Mouse (Mus musculus) layer of hippocampus, adult 2 months (tissue): ENCODE data around the gene Opcml. TPM values are rescaled to one million over a fixed set of nuclear protein-coding genes. Genes with fewer than 3 reads are reported as not detected.

Experiments used
- DNase-seq, 2 experiments: peaks; one replicate each; pipeline ENCODE4 v3.0.0; 2022; ENCODE audit warnings: low spot score in 2 of 2
- H3K27ac ChIP-seq: fragments of 200-600 bp; 2 replicates; pipeline ENCODE4 v1.8.1; 2022
- H3K4me3 ChIP-seq: fragments of 200-600 bp; 2 replicates; pipeline ENCODE4 v1.8.1; 2022; ENCODE audit warnings: mild to moderate bottlenecking
- CTCF ChIP-seq: fragments of 200-600 bp; conservative IDR thresholded peaks from 2 replicates; pipeline ENCODE4 v1.8.1; 2022; ENCODE audit warnings: antibody characterized with exemption, mild to moderate bottlenecking, moderate library complexity
- total RNA-seq, 2 experiments: library from RNA; stranded (reverse); gene quantifications; 2 replicates each; pipeline ENCODE4 v1.2.3; 2021

Opcml gene
- total RNA-seq, 2 experiments from 2014 or later = 252 to 259 TPM

DNA sequence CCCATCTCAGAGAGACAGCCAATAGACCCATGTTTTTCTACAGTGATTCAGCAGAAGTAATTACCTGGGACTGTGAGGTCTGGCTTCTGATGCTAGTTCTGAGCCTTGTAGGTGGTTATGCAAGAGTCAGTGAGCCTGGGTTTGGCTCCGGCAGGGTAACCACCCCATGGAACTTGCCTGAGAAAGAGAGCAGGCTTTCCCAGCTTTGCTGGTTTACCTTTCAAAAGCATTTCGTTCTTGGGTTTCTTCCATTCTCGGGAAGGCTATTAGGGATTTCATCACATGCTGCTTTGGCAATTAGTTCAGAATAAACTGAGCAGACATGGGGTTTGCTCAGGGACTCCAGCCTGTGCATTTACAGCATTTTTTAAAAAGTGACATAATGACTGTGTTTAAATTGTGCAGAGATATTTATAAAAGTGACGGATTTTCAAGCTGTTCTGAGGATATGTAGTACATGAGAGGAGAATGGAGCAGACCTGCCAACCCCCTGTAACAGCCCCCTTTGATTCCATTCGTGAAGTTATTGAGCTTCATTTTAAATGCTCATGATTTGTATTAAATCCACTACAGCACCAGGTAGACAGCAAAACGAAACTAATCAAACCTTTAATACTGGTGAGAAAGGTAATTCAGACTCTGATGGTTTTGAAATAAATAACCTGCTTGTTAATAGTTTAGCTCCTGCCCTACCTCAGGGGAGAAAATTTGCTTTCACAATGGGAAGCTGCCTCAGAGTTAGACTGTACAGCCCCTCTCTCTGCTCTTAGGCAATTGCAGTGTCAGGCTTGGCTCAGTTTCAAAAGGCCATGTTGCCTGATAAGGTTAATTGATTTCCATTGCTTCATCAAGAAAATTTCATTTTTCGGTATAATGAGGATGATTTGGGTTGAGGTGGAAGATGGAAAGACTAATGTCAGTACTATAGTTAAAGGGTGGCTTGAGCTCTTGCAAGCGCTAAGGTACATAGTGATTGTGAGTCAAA, 196.3 kb downstream of the Opcml start:
- H3K4me3 ChIP-seq = no peak overlapping the region
- DNase-seq = no peak
- TF ChIP-seq CTCF = no peak
- H3K27ac ChIP-seq = peak overlapping the region; percentile 61

DNA sequence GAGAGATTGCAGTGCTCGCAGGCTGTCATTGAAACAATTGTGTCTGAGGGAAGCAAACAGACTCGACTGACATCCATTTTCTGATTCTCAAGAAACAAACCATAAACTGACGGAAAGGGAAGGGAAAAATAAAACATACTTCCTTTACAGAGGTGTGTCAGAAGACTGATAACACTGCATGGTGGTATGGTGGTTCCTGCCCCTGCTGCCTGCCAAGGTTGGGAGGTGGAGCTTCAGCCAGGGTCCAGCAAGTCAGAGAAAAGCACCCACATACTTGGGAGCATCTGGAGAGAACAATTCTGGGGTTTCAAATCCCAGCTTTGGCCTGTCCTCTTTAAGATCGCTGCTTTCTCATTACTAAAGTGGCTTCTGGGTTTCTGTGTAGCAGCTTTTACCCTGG, 201.0 kb downstream of the Opcml start:
- Histone ChIP-seq H3K27ac (no peak overlapping the region), H3K4me3 (no peak overlapping the region)
- no peak for DNase-seq
- no peak for TF ChIP-seq CTCF

DNA sequence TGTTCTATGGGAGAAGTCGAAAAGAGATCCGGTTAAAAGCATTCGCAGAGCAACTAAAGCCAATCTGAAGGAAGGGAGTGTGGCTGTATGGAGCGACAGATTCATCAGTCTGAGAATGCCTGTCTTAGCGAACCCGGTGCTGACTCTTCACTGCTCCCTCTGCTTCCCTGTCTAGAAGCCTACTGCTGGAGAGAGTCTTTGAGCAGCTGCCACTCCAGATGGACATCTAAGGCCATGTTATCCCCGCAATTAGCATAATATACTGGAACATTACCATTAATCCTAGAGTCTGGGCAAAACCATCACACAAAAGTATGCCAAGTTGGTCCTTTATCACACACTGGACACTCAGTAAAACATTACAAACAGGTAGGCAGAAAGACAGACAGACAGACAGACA, 206.0 kb downstream of the Opcml start:
- Histone ChIP-seq H3K27ac (peak overlapping the region; percentile 59), H3K4me3 (no peak overlapping the region)
- no peak for DNase-seq
- no peak for TF ChIP-seq CTCF

DNA sequence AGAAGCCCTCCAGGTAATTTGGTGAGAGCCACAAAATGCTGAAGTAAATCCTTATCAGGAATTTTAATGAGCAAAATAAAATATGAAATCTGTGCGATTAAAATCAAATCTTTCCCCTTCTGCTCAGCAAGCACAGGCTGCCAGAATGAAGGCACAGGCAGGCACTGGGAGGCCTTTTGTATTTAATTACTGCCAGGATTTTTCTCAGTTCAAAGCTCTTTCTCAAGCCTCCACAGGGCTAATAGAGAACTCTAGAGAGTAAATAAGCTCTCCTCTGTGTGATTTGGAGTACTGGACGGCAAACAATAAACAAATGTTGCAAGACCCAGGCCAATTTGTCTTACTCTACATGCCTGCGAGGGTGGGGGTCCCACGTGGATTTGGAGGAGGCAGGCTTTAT, 208.2 kb downstream of the Opcml start:
- H3K4me3 ChIP-seq = no peak overlapping the region
- peak overlapping the region; percentile 77 for H3K27ac ChIP-seq
- no peak for TF ChIP-seq CTCF
- peak in 1 of 2 experiments; percentile 55 for DNase-seq

DNA sequence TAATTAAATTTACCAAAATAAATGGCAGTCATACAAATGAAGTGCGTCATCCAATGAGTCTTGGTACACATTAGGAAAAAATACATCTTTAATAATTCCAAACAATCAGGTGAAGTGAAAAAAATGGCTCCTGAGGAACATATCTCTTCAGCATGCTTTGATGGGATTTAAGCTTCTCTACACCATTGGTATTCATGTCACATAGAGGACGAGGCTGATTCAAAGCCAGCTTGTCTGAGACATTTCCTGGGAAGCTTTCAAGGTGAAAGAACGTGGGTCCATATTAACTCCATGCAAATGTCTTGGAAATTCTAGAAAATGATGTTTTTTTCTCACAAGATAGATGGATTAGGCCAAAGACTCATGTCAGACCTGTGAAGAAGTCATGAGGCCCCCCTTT, 212.6 kb downstream of the Opcml start:
- no peak for TF ChIP-seq CTCF
- no peak overlapping the region for H3K4me3 ChIP-seq
- DNase-seq = no peak

DNA sequence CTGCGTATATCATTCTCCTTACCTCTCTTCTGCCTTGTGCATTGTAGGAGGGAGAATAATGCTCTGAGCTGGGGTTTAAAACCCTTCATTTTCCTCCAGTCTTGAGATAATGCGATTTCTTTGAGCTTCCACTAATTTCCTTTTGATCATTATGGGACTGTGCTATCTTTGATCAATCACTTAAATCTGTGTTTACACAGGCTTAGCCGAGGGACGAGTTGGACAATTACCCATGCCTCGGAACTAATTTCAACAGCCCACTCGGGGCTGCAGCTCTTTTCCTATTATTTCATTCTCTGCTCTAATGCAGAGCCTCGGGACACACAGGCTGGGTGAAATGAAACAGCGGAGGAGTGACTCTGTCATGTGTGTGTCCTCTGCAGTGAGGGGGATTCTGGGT, 220.9 kb downstream of the Opcml start:
- no peak for DNase-seq
- no peak for TF ChIP-seq CTCF
- Histone ChIP-seq H3K4me3 (no peak overlapping the region), H3K27ac (no peak overlapping the region)

More for the DNA sequence above, 212.6 kb downstream of the Opcml start:
- no peak overlapping the region for H3K27ac ChIP-seq

DNA sequence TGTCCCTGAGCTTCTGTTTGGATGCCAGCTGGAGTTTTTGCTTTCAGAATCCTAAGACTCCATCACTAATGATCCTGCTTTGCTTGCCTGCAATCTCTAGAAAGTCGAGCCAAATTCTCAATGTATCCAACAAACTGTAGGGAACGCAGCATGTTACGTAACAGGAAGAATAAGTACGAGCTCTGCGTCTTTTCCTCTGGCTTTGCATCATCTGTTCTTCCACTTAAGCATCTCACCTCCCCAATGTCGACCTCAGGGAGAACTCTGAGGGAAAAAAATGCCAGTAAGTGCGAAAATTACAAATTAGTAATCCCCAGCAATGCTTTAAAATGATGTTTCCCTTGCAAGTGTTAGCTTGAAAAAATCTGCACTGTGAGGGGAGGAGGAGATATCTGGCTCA, 222.1 kb downstream of the Opcml start:
- H3K4me3 ChIP-seq = no peak overlapping the region
- H3K27ac ChIP-seq = peak overlapping the region; percentile 80
- no peak for TF ChIP-seq CTCF
- peak in 1 of 2 experiments; percentile 26 for DNase-seq

DNA sequence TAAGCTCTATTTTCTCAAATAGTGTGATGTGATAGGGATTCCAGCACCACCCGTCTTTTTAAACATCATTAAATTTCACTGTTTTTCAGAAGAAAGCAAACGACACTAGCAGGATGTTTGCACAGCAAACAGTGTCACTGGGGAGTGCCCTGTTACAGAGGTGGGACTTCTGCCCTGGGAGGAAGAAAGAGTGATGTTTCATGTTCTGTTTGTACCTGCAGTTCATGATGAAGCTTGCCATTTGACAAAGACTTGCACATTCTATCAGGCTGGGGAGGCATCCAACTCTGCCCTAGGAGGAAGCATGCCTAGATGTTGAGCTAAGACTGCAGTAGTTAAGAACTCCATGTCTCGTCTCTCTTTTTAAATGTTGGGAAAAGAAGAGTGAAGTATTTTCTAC, 222.6 kb downstream of the Opcml start:
- TF ChIP-seq CTCF = no peak
- no peak for DNase-seq
- Histone ChIP-seq H3K4me3 (no peak overlapping the region), H3K27ac (peak overlapping the region; percentile 80)

DNA sequence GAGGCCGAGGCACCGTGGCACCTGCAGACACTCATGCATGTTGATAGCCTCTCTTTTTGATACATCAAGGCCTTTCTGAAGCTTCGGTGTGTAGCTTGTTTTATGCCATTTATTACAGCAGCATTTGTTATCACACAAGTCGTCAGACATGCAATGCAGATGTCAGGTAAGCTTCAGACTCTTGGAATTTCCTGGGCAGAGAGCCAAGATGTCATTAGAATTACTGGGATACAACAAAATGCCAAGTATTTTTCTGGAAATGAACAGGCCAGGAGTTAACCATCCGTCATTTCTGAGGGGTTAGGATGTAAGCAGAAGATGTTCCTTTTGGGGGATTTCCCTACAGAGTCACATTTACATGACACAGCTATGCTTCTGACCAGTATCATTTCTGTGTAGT, 237.6 kb downstream of the Opcml start:
- TF ChIP-seq CTCF = no peak
- DNase-seq = no peak
- Histone ChIP-seq H3K27ac (0 out of 2 replicates have a peak overlapping the region, but pooled peaks have one; percentile 28), H3K4me3 (no peak overlapping the region)

DNA sequence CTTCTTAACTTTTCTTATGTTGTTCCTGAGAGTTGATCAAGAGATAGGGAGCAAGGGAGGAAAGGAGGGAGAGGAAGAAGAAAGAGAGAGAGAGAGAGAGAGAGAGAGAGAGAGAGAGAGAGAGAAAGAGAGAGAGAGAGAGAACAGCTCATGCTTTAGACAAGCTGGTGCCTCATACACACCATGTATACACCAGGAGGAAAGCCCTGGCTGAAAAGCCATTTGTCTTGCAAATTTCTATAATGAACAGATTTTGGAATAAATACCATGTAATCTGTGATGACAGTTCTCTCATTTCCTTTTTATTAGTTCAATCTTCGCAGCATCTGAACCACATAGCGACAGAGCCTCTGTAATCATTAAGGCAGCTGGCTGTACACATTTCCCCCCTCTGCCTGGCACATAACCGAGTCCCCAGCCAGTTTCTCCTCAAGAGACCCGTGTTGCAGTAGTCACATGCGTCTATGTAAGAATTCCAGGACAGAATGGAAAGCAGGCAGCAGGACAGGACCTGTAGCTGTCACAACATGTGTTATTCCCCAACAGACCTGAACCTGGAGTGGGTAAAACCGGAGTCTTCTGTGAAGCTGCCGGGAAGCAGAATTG, 238.3 kb downstream of the Opcml start:
- Histone ChIP-seq H3K4me3 (no peak overlapping the region), H3K27ac (peak overlapping the region; percentile 78)
- no peak for TF ChIP-seq CTCF
- DNase-seq = peak in 1 of 2 experiments; percentile 25

DNA sequence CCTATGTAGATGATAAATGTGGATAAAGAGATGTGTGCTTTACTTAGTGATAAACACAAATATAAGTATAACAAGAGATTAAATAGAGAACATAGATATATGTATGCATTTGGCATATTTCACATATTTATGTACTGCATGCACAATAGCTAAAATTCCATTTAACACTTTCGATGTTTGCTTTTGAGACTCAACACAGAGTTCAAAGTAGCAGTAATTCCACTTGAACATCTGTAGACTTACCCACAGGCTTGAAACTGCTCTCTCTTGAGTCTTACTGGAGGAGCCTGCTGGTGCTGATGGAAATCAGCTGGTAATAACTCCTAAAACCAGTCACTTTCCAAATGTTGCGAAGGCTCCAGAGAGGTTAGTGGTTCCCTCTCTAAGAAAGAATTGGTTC, 258.6 kb downstream of the Opcml start:
- no peak overlapping the region for H3K27ac ChIP-seq
- no peak overlapping the region for H3K4me3 ChIP-seq
- TF ChIP-seq CTCF = no peak
- DNase-seq = no peak

DNA sequence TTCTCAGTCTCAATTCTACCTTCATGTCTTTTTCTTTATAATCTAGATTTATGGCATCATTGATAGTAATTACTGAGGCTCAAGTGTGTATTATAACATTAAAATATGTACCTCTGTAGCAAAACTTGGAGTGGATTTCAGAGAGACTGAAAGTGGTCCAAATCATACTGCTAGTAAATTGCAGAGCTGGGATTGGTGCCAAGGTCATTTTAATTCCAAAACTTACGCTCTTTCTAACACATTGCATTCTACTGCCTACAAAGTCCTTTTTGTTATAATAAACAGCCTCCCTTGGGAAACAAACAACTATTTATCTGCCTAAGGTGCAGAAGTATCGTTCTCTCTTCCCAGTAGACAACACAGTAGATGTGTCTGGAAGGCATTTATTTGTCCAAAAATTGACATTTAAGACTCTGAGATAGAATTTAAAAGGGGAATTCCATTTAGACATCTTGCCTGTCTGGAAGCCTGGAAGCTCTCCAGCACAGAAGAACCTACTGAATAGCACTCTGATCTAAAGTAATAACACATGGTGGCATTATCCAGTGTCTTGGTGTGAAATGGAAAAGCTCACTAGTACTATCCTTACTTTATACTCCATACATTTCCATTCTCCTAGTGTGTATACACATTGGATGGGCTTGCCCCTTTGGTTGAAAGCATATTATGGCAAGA, 266.7 kb downstream of the Opcml start:
- peak in 1 of 2 experiments; percentile 21 for DNase-seq
- TF ChIP-seq CTCF = no peak
- Histone ChIP-seq H3K4me3 (no peak overlapping the region), H3K27ac (peak overlapping the region; percentile 11; the same call in 1 of the 2 replicates)

DNA sequence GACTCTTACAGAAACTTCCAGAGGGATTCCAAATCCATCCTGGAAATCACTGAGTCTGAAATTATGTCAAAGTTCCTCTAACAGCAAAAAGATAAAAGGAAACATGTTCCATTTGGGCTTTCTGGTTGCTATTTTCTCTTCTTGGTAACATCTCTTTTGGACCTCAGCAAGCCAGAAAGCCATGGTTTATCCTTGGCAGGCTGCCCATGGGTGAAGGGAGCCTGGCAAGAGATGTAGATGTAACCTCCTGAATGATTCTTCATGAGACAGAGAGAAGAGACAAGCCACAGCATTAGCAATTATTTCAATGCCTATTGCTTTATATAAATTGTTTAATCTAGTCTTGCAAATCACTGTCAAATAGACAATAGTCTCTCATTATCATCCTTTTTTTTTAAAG, 274.6 kb downstream of the Opcml start:
- no peak for TF ChIP-seq CTCF
- H3K27ac ChIP-seq = peak overlapping the region; percentile 40; the same call in 1 of the 2 replicates
- DNase-seq = no peak
- H3K4me3 ChIP-seq = no peak overlapping the region
